Mouse (Mus musculus): ENCODE measurements around the gene A2ml1. TPM values are rescaled to one million over a fixed set of nuclear protein-coding genes. Genes with fewer than 3 reads are reported as not detected.
"Not testable (repeated sequence)": the region's sequence is repeated elsewhere in the genome, so short reads cannot be mapped to it uniquely, and the experiment has no call there.

Gene A2ml1
- 1.7 and 2.2 TPM in 2 replicates for polyA plus RNA-seq (2015; fragmentation: Nextera tagmentation; extraction: Ambion mirVana)

DNA sequence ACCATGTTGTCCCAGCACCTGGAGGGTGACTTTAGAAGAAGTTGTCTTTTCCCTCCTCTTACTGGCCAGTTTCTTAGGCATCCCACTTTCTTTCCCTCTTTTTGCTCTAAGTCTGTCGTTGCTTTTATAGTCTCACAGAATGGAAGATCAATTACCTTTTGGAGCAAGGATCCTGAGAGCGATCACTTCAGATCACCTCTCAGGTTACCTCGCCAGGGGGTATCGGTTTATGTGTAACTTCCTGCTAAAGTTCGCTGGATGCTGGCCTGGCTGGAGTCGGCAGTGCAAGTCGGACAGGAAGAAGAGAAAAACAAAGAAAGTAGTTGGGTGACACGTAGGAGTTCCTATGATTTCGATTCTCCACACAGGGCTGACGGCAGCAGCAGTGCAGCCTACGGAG, at the start of gene A2ml1:
TSS of gene A2ml1 (minus strand) at position 101 of the 400 bp plus-strand sequence.
- no peaks in the 10 kb centered on the region for H3K27me3 ChIP-seq (replicated peaks)
- 82% methylated on average over 11 of the region's 11 CpGs for WGBS

GRCm38 (mm10) chr6:128629771-128630739, 48.6 kb upstream of the A2ml1 start:
- H3K36me3 ChIP-seq (replicated peaks); H3K4me2 ChIP-seq; H3K27ac ChIP-seq; H3K27me3 ChIP-seq (replicated peaks); H3K9ac ChIP-seq; H3K4me1 ChIP-seq; H3K4me3 ChIP-seq; H3K9me3 ChIP-seq: not testable (repeated sequence)
- 57% methylated on average over 13 of the region's 13 CpGs for WGBS
- ATAC-seq (replicated peaks) = peak; percentile 95

More for the DNA sequence above, at the start of gene A2ml1:
- H3K4me2 ChIP-seq = no peak within 1 kb of the TSS
- H3K9me3 ChIP-seq = no peaks in the 10 kb centered on the region
- no peaks in the 10 kb centered on the region for H3K36me3 ChIP-seq (replicated peaks)
- H3K27ac ChIP-seq = no peak within 1 kb of the TSS
- no peaks in the 10 kb centered on the region for H3K4me1 ChIP-seq
- H3K4me3 ChIP-seq = no peak within 1 kb of the TSS
- no peak within 1 kb of the TSS for H3K9ac ChIP-seq
- no peak for ATAC-seq (replicated peaks)

GRCm38 (mm10) chr6:128625246-128625645, 43.8 kb upstream of the A2ml1 start:
- WGBS = 95% methylated on average over 6 of the region's 6 CpGs

GRCm38 (mm10) chr6:128624425-128624824, 43.0 kb upstream of the A2ml1 start:
- Histone ChIP-seq H3K4me3 (no peak overlapping the region), H3K9me3 (no peaks in the 10 kb centered on the region), H3K36me3 (replicated peaks) (no peaks in the 10 kb centered on the region), H3K4me1 (no peaks in the 10 kb centered on the region), H3K27ac (no peak overlapping the region), H3K4me2 (no peak overlapping the region), H3K9ac (no peak overlapping the region), H3K27me3 (replicated peaks) (no peaks in the 10 kb centered on the region)
- no peak for ATAC-seq (replicated peaks)
- 88% methylated on average over 4 of the region's 4 CpGs for WGBS

More at GRCm38 (mm10) chr6:128625246-128625645, 43.8 kb upstream of the A2ml1 start:
- not testable (repeated sequence) for ATAC-seq (replicated peaks); H3K4me1 ChIP-seq; H3K36me3 ChIP-seq (replicated peaks); H3K4me2 ChIP-seq; H3K27me3 ChIP-seq (replicated peaks); H3K9me3 ChIP-seq; H3K27ac ChIP-seq; H3K9ac ChIP-seq; H3K4me3 ChIP-seq

DNA sequence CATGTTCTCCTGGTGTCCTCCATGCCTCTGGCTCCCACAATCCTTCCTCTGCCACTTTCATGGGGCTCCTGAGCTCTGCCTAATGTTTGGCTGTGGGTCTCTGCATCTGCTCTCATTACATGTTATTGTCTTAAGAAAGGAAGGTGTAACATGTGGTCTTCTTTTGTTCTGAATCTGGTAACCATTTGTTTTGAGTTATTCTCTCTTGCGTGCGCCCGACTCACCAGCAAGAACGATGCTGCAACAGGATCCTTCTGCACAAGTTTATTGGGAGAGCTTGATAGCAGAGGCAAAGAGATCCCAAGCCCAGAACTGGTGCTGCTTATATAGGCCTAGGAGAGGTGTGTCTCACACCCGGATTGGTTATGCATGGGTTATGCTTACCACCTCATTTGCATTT, 42.0 kb upstream of the A2ml1 start, which contains the start of gene Klrb1a:
TSS of gene Klrb1a (minus strand) at position 101 of the 400 bp plus-strand sequence.
- not testable (repeated sequence) for H3K27me3 ChIP-seq (replicated peaks); H3K4me1 ChIP-seq; H3K36me3 ChIP-seq (replicated peaks); H3K9me3 ChIP-seq; H3K27ac ChIP-seq; H3K9ac ChIP-seq; ATAC-seq (replicated peaks); H3K4me2 ChIP-seq; H3K4me3 ChIP-seq
- 97% methylated on average over 5 of the region's 5 CpGs for WGBS

- Histone ChIP-seq H3K4me1 (no peaks in the 10 kb centered on the region), H3K9ac (no peak overlapping the region), H3K36me3 (replicated peaks) (no peaks in the 10 kb centered on the region), H3K4me2 (no peak overlapping the region), H3K27ac (no peak overlapping the region), H3K9me3 (no peaks in the 10 kb centered on the region), H3K4me3 (no peak overlapping the region), H3K27me3 (replicated peaks) (no peaks in the 10 kb centered on the region)
- WGBS = 49% methylated on average over 2 of the region's 2 CpGs
- no peak for ATAC-seq (replicated peaks)
Observed at GRCm38 (mm10) chr6:128622733-128623132, 41.3 kb upstream of the A2ml1 start.

GRCm38 (mm10) chr6:128606350-128606749, 24.9 kb upstream of the A2ml1 start:
- WGBS = 77% methylated on average over 9 of the region's 9 CpGs
- Histone ChIP-seq H3K4me1 (peaks cover 7% of the 10 kb centered on the region), H3K27me3 (replicated peaks) (no peaks in the 10 kb centered on the region), H3K36me3 (replicated peaks) (no peaks in the 10 kb centered on the region), H3K4me2 (no peak overlapping the region), H3K9ac (no peak overlapping the region), H3K27ac (no peak overlapping the region), H3K4me3 (no peak overlapping the region), H3K9me3 (no peaks in the 10 kb centered on the region)
- ATAC-seq (replicated peaks) = no peak

GRCm38 (mm10) chr6:128604512-128604911, 23.1 kb upstream of the A2ml1 start:
- no peak for ATAC-seq (replicated peaks)
- Histone ChIP-seq H3K4me1 (peaks cover 7% of the 10 kb centered on the region), H3K27me3 (replicated peaks) (no peaks in the 10 kb centered on the region), H3K27ac (no peak overlapping the region), H3K9ac (no peak overlapping the region), H3K9me3 (no peaks in the 10 kb centered on the region), H3K4me2 (no peak overlapping the region), H3K4me3 (no peak overlapping the region), H3K36me3 (replicated peaks) (no peaks in the 10 kb centered on the region)
- WGBS = 52% methylated on average over 5 of the region's 5 CpGs

DNA sequence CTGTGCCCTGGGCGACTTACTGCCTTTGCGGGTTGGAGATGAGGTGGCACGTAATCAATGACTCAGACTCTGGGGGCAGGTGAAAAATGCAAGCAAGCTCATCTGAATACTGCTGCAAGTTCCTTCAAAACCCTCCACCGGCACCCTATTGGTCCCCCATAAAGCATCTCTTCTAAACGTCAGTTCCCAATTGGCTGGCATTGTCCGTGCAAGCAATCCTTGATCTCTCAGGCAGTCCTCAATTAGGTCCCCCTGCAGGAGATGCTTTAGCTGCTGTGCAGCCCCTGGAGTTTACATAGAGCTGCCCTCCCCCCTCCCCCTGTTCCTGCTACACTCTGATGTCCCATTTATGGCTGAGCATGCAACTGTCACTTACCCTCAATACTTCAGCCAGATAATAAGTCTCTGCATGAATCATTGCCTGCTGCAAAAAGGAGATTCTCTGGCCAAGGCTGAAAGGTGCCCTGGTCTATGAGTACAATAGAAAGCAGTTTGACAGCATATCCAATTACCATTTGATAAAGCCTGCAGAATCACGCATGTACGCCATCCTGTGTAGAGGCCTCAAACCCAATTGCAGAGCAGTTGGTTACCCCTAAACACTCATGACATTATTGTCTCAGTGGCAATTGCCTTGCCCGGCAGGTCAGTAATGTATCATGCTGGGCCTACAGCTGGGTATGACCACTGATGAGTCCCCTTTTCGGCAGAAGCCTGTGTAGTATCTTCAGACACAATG, 21.2 kb upstream of the A2ml1 start:
- Histone ChIP-seq H3K36me3 (replicated peaks) (no peaks in the 10 kb centered on the region), H3K27me3 (replicated peaks) (no peaks in the 10 kb centered on the region), H3K9me3 (no peaks in the 10 kb centered on the region), H3K27ac (no peak overlapping the region), H3K4me2 (peak overlapping the region; percentile 40), H3K9ac (no peak overlapping the region), H3K4me1 (peaks cover 7% of the 10 kb centered on the region), H3K4me3 (peak overlapping the region; percentile 23)
- peak; percentile 87 for ATAC-seq (replicated peaks)
- WGBS = 40% methylated on average over 10 of the region's 10 CpGs

- ATAC-seq (replicated peaks) = peak; percentile 67; the same call in 1 of the 2 replicates
Observed at GRCm38 (mm10) chr6:128602026-128602425, 20.6 kb upstream of the A2ml1 start.

DNA sequence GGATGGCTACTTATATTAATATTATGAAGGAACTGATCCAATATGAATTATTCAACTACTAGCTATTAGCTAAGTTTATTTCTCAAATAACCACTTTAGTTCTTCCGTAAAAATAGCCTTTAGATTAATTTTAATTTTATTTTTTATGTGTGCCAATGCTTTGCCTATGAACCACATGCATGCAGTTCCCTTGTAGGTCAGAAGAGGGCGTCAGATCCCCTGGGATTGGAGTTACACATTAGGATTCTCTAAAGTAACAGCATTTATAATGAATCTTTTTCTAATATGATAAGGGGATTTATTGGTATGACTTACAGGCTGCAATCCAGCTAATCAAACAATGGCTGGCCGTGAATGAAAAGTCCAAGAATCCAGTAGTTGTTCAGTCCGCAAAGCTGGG, 18.1 kb upstream of the A2ml1 start:
- WGBS = 64% methylated on average over 4 of the region's 4 CpGs

More at GRCm38 (mm10) chr6:128602026-128602425, 20.6 kb upstream of the A2ml1 start:
- Histone ChIP-seq H3K4me3 (peak overlapping the region; percentile 23), H3K9ac (no peak overlapping the region), H3K4me2 (peak overlapping the region; percentile 40), H3K27me3 (replicated peaks) (no peaks in the 10 kb centered on the region), H3K27ac (no peak overlapping the region), H3K4me1 (peaks cover 7% of the 10 kb centered on the region), H3K36me3 (replicated peaks) (no peaks in the 10 kb centered on the region), H3K9me3 (no peaks in the 10 kb centered on the region)
- WGBS = 35% methylated on average over 3 of the region's 3 CpGs

More for the DNA sequence above, 18.1 kb upstream of the A2ml1 start:
- Histone ChIP-seq H3K27me3 (replicated peaks) (no peaks in the 10 kb centered on the region), H3K27ac (no peak overlapping the region), H3K4me1 (peaks cover 7% of the 10 kb centered on the region), H3K4me2 (no peak overlapping the region), H3K36me3 (replicated peaks) (no peaks in the 10 kb centered on the region), H3K4me3 (no peak overlapping the region), H3K9me3 (no peaks in the 10 kb centered on the region), H3K9ac (no peak overlapping the region)
- no peak for ATAC-seq (replicated peaks)

All from midbrain, embryonic 15.5 days (tissue).